Mouse (Mus musculus): ENCODE data around the gene Tmem266.

DNA sequence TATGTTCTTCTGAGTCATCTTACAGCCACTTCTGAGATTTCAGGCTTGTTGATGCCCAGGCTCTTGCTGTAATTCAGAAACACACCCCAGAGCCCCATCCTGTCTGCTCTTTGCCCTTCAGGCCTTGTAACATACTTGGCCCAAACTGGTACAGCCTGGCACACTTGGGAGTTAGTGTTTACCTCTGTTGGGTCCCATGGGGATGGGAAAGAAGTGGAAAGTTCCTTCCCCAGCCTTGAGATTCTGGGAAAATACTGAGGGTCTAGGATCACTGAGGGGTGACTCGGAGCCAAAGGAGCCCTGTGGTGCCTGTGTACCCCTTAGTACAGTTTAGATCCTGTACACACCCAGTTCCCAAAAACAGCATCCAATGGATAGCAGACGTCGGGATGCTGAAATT lies 95.1 kb downstream of the Tmem266 start:
- TF ChIP-seq CTCF (IDR thresholded peaks at IDR 0.05; ENCODE audit: low read depth) = no peak
- no peak for TF ChIP-seq EP300 (optimal IDR thresholded peaks at IDR 0.05)
